Mouse (Mus musculus) E14TG2a.4 (cell line): ENCODE data around the gene Stac2.
A peak's percentile ranks its signal among the peaks of the same experiment; 100 is the strongest.

Source experiments
- CTCF ChIP-seq: conservative IDR thresholded peaks from 2 replicates; pipeline ENCODE4 v1.5.1; 2014; ENCODE audit warnings: low read length
- NANOG ChIP-seq: IDR thresholded peaks from 2 replicates; pipeline ENCODE4 v1.6.1; 2014; ENCODE audit warnings: borderline replicate concordance, low read length, mixed read lengths
- POU5F1 ChIP-seq: IDR thresholded peaks from 2 replicates; pipeline ENCODE4 v1.6.1; 2014; ENCODE audit warnings: low read length, borderline replicate concordance

DNA sequence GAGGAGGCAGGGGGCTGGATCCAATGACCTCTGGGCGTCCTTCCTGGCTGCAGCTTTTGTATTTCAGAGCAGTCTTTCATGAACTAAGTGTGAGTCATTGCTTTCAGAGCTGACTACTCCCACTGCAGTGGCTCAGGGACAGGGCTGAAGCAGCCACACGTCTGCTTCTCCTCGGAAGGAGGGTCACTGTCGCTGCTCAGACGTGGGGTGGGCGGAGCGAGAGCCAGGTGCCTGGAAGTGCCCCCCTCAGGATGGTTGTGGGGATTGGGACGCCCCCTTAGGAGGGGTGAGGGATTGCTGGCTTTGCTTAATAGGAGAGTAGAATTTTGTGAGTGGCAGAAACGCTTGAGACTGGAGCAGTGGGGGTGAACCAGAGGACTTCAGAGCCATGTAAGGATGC lies 4.2 kb upstream of the Stac2 start:
- TF ChIP-seq CTCF (peak; percentile 37), POU5F1 (no peak), NANOG (peak; percentile 21; the same call in 1 of the 2 replicates)
